Mouse (Mus musculus): ENCODE data around the gene Pcca. TPM values are rescaled to one million over a fixed set of nuclear protein-coding genes. Genes with fewer than 3 reads are reported as not detected.

The Pcca gene
- polyA plus RNA-seq, 1 experiment, result 10.3 TPM

- Histone ChIP-seq H3K79me2 (ENCODE audit: control insufficient read depth, insufficient read depth) (no peaks in the 10 kb centered on the region), H3K4me3 (ENCODE audit: insufficient read depth, poor library complexity, severe bottlenecking) (no peak overlapping the region), H3K36me3 (ENCODE audit: control insufficient read depth, insufficient read depth) (no peaks in the 10 kb centered on the region), H3ac (ENCODE audit: control insufficient read depth, insufficient read length, low read depth) (no peak overlapping the region), H3K79me3 (ENCODE audit: low read depth) (no peaks in the 10 kb centered on the region), H3K27me3 (ENCODE audit: control insufficient read depth, insufficient read depth, insufficient read length) (no peaks in the 10 kb centered on the region)
- TF ChIP-seq MYOG (IDR thresholded peaks at IDR 0.05; ENCODE audit: control insufficient read depth, extremely low read depth, insufficient read length) (no peak), FOSL1 (IDR thresholded peaks at IDR 0.05; ENCODE audit: insufficient read depth, low read length, poor library complexity, severe bottlenecking) (no peak), CTCF (IDR thresholded peaks at IDR 0.05; ENCODE audit: control insufficient read depth, insufficient read depth, insufficient read length) (no peak), MAX (IDR thresholded peaks at IDR 0.05) (no peak), CEBPB (IDR thresholded peaks at IDR 0.05; ENCODE audit: low read depth) (no peak), MYOD1 (IDR thresholded peaks at IDR 0.05; ENCODE audit: control insufficient read depth, insufficient read length, low read depth) (no peak), USF1 (IDR thresholded peaks at IDR 0.05; ENCODE audit: low read depth) (no peak)
These were observed 117.6 kb downstream of the Pcca start for GRCm38 (mm10) chr14:122651681-122652080.

GRCm38 (mm10) chr14:122675661-122676060, 141.5 kb downstream of the Pcca start:
- H3K4me3 ChIP-seq (ENCODE audit: insufficient read depth, poor library complexity, severe bottlenecking), result no peak overlapping the region
- no peak overlapping the region for H3ac ChIP-seq (ENCODE audit: control insufficient read depth, insufficient read length, low read depth)
- H3K27me3 ChIP-seq (ENCODE audit: control insufficient read depth, insufficient read depth, insufficient read length), result no peaks in the 10 kb centered on the region
- H3K79me3 ChIP-seq (ENCODE audit: low read depth), result no peaks in the 10 kb centered on the region
- no peaks in the 10 kb centered on the region for H3K79me2 ChIP-seq (ENCODE audit: control insufficient read depth, insufficient read depth)
- H3K36me3 ChIP-seq (ENCODE audit: control insufficient read depth, insufficient read depth), result no peaks in the 10 kb centered on the region
- TF ChIP-seq MYOG (IDR thresholded peaks at IDR 0.05; ENCODE audit: control insufficient read depth, extremely low read depth, insufficient read length) (no peak), CTCF (IDR thresholded peaks at IDR 0.05; ENCODE audit: control insufficient read depth, insufficient read depth, insufficient read length) (no peak)

- Histone ChIP-seq H3K27me3 (ENCODE audit: control insufficient read depth, insufficient read depth, insufficient read length) (no peaks in the 10 kb centered on the region), H3ac (ENCODE audit: control insufficient read depth, insufficient read length, low read depth) (no peak overlapping the region), H3K4me3 (ENCODE audit: insufficient read depth, poor library complexity, severe bottlenecking) (no peak overlapping the region), H3K36me3 (ENCODE audit: control insufficient read depth, insufficient read depth) (no peaks in the 10 kb centered on the region), H3K79me2 (ENCODE audit: control insufficient read depth, insufficient read depth) (no peaks in the 10 kb centered on the region), H3K79me3 (ENCODE audit: low read depth) (no peaks in the 10 kb centered on the region)
- TF ChIP-seq FOSL1 (IDR thresholded peaks at IDR 0.05; ENCODE audit: insufficient read depth, low read length, poor library complexity, severe bottlenecking), result no peak
These were observed 149.5 kb downstream of the Pcca start for GRCm38 (mm10) chr14:122683645-122684044.

GRCm38 (mm10) chr14:122684250-122684649, 150.1 kb downstream of the Pcca start:
- H3K79me2 ChIP-seq (ENCODE audit: control insufficient read depth, insufficient read depth), result no peaks in the 10 kb centered on the region

GRCm38 (mm10) chr14:122684811-122685210, 150.7 kb downstream of the Pcca start:
- Histone ChIP-seq H3K79me3 (ENCODE audit: low read depth) (no peaks in the 10 kb centered on the region), H3K36me3 (ENCODE audit: control insufficient read depth, insufficient read depth) (no peaks in the 10 kb centered on the region), H3ac (ENCODE audit: control insufficient read depth, insufficient read length, low read depth) (no peak overlapping the region), H3K27me3 (ENCODE audit: control insufficient read depth, insufficient read depth, insufficient read length) (no peaks in the 10 kb centered on the region), H3K4me3 (ENCODE audit: insufficient read depth, poor library complexity, severe bottlenecking) (no peak overlapping the region), H3K79me2 (ENCODE audit: control insufficient read depth, insufficient read depth) (no peaks in the 10 kb centered on the region)
- TF ChIP-seq CTCF (IDR thresholded peaks at IDR 0.05; ENCODE audit: control insufficient read depth, insufficient read depth, insufficient read length) (no peak), MYOG (IDR thresholded peaks at IDR 0.05; ENCODE audit: control insufficient read depth, extremely low read depth, insufficient read length) (no peak), FOSL1 (IDR thresholded peaks at IDR 0.05; ENCODE audit: insufficient read depth, low read length, poor library complexity, severe bottlenecking) (no peak), USF1 (IDR thresholded peaks at IDR 0.05; ENCODE audit: low read depth) (no peak), CEBPB (IDR thresholded peaks at IDR 0.05; ENCODE audit: low read depth) (no peak), MAX (IDR thresholded peaks at IDR 0.05) (no peak), MYOD1 (IDR thresholded peaks at IDR 0.05; ENCODE audit: control insufficient read depth, insufficient read length, low read depth) (no peak)

More at GRCm38 (mm10) chr14:122684250-122684649, 150.1 kb downstream of the Pcca start:
- H3K27me3 ChIP-seq (ENCODE audit: control insufficient read depth, insufficient read depth, insufficient read length), result no peaks in the 10 kb centered on the region
- no peak for TF ChIP-seq CEBPB (IDR thresholded peaks at IDR 0.05; ENCODE audit: low read depth)
- no peak for TF ChIP-seq MYOG (IDR thresholded peaks at IDR 0.05; ENCODE audit: control insufficient read depth, extremely low read depth, insufficient read length)
- no peak for TF ChIP-seq MYOD1 (IDR thresholded peaks at IDR 0.05; ENCODE audit: control insufficient read depth, insufficient read length, low read depth)
- no peak for TF ChIP-seq FOSL1 (IDR thresholded peaks at IDR 0.05; ENCODE audit: insufficient read depth, low read length, poor library complexity, severe bottlenecking)
- no peak for TF ChIP-seq CTCF (IDR thresholded peaks at IDR 0.05; ENCODE audit: control insufficient read depth, insufficient read depth, insufficient read length)
- no peak for TF ChIP-seq MAX (IDR thresholded peaks at IDR 0.05)
- TF ChIP-seq USF1 (IDR thresholded peaks at IDR 0.05; ENCODE audit: low read depth), result no peak
- no peaks in the 10 kb centered on the region for H3K79me3 ChIP-seq (ENCODE audit: low read depth)
- no peaks in the 10 kb centered on the region for H3K36me3 ChIP-seq (ENCODE audit: control insufficient read depth, insufficient read depth)
- H3K4me3 ChIP-seq (ENCODE audit: insufficient read depth, poor library complexity, severe bottlenecking), result no peak overlapping the region
- no peak overlapping the region for H3ac ChIP-seq (ENCODE audit: control insufficient read depth, insufficient read length, low read depth)

GRCm38 (mm10) chr14:122687398-122687797, 153.3 kb downstream of the Pcca start:
- no peak overlapping the region for H3K4me3 ChIP-seq (ENCODE audit: insufficient read depth, poor library complexity, severe bottlenecking)
- no peaks in the 10 kb centered on the region for H3K27me3 ChIP-seq (ENCODE audit: control insufficient read depth, insufficient read depth, insufficient read length)
- H3K36me3 ChIP-seq (ENCODE audit: control insufficient read depth, insufficient read depth), result peaks cover 3% of the 10 kb centered on the region
- no peak overlapping the region for H3ac ChIP-seq (ENCODE audit: control insufficient read depth, insufficient read length, low read depth)
- H3K79me3 ChIP-seq (ENCODE audit: low read depth), result no peaks in the 10 kb centered on the region
- no peaks in the 10 kb centered on the region for H3K79me2 ChIP-seq (ENCODE audit: control insufficient read depth, insufficient read depth)
- TF ChIP-seq MYOG (IDR thresholded peaks at IDR 0.05; ENCODE audit: control insufficient read depth, extremely low read depth, insufficient read length), result no peak
- TF ChIP-seq FOSL1 (IDR thresholded peaks at IDR 0.05; ENCODE audit: insufficient read depth, low read length, poor library complexity, severe bottlenecking), result no peak
- TF ChIP-seq MAX (IDR thresholded peaks at IDR 0.05), result no peak
- TF ChIP-seq MYOD1 (IDR thresholded peaks at IDR 0.05; ENCODE audit: control insufficient read depth, insufficient read length, low read depth), result no peak
- TF ChIP-seq CEBPB (IDR thresholded peaks at IDR 0.05; ENCODE audit: low read depth), result no peak
- TF ChIP-seq CTCF (IDR thresholded peaks at IDR 0.05; ENCODE audit: control insufficient read depth, insufficient read depth, insufficient read length), result no peak
- no peak for TF ChIP-seq USF1 (IDR thresholded peaks at IDR 0.05; ENCODE audit: low read depth)

Measured in C2C12 (cell line).